Mouse (Mus musculus): ENCODE measurements around the gene Fmo4.

GRCm38 (mm10) chr1:162858748-162859130 lies 45.0 kb upstream of the Fmo4 start:
- TF ChIP-seq POLR2A (IDR thresholded peaks at IDR 0.05; ENCODE audit: borderline replicate concordance, low read depth, low read length) = no peak
- no peak for TF ChIP-seq CTCF (IDR thresholded peaks at IDR 0.05; ENCODE audit: low read depth, low read length)

Data from bone marrow macrophage, adult 2 months (primary cell).